Mouse (Mus musculus) retina, postnatal 7 days (tissue): ENCODE data around the gene Ndufs7.
"Not testable (repeated sequence)": the region's sequence is repeated elsewhere in the genome, so short reads cannot be mapped to it uniquely, and the experiment has no call there.

ENCODE experiments used
- DNase-seq: peaks from one replicate; pipeline ENCODE4 v3.0.0-alpha.2; 2012; ENCODE audit warnings: low read depth, low spot score

The Ndufs7 gene

DNA sequence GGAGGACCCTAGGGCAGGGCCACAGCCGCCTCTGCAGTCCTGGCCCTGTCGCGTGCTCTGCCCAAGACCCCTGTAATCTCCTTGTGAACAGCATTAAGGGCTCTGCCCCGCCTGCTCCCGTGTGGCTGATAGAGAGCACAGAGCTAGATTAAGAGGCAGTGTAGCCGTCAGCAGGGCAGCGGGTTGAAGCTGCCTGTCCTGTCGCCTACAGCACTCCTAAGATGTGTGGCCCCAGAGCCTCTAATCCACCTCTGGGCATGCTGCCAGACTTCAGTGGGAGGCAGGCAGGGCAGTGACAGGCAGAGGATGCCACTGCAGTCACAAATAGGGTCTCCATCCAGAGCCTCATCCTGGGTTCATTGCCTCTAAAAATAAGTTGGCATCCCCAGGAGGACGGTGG, 6.8 kb upstream of the Ndufs7 start:
- peak; percentile 80 for DNase-seq

DNA sequence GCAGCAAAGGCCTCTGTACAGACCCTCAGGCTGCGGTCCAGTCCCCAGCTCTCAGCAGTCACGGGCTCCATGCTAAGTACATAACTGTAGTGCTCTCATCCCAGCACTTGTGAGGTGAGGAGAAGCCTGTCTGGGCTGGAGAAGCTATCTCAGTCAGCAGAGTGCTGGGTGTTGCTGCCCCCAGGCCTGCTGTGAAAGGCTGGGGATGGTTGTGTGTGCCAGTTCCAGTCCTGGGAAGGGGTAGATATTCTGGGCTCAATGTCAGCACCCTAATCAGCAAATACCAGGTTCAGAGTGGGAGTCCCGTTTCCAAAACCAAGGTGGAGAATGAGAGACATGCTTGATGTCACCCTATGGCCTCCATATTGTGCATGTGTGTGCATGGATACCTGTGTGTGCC, 6.3 kb upstream of the Ndufs7 start:
- DNase-seq, result no peak

DNA sequence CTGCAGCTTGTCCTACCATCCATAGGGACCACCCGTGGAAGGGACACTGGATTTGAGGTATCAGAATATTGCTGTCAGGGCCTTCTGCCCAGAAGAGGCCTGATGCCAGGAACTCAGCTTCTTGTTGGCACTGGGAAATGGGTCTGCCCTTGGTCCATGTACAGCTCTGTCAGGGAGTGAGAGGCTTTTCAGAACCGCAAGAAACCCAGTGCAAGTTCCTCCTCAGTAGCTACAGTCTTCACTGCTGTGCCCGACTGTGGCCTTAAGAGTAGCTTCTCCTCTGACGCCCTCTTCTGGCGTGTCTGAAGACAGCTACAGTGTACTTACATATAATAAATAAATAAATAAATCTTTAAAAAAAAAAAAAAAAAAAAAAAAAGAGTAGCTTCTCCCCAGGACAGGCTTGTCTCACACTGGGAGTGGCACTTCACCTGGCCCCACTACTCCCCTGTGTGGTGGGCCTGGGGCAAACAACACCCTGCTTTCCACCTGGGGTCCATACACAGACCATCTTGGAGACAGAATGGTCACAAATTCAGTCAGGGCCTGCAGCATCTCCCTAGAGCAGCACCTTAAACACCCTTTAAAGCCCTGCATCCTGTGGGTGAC, 4.0 kb upstream of the Ndufs7 start:
- DNase-seq, result no peak

DNA sequence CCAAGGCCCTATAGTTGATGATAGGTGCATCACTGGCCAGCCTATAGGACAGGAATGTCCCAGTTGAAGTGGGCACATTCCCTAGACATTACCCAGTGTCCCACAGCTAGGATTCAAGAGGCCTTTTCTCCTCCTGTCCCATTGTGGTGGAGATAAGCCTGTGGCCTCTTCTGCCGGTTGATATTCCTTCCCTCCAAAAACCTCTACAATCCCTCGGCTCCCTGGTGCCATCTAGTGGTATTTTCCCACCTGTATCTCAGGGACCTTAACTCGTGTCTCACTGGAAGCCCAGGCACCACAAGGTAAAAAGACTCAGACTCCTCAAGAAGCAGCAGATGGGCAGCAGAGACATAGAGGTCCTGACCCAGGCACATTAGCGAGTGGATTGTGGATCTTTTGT, 3.3 kb upstream of the Ndufs7 start:
- peak; percentile 85 for DNase-seq

DNA sequence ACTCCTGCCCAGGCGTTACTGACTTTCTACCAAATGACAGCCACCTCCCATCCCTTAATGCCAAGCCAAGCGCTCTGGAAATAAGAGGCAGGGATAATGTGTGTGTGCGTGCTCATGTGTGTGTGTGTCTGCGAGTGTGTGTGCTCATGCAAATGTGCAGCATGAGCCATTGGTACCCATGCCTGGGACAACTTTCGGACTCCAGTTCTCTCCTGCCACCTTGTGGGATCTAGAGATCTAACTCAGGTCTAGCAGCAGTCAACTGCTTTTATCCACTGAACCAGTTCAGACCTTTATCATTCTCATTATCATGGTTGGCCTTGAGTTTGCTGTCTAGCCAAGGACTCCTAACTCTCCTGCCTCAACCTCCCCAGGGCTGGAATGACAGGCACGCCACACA, 1.1 kb upstream of the Ndufs7 start:
- DNase-seq, result no peak

DNA sequence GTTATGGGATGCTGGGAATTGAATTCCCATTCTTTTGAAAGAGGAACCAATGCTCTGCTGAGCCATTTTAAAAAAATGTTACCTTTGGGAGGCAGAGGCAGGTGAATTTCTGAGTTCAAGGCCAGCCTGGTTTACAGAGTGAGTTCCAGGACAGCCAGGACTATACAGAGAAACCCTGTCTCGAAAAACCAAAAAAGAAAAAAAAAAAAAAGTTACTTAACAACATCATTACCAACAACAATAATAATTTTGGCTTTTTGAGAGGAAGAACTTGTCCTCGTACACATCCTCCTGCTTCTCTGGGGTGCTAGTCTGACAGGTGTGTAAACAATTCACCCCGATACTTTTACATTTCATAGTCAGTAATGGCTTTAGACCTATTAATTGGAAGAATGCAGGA, 484 bp upstream of the Ndufs7 start:
- not testable (repeated sequence) for DNase-seq

DNA sequence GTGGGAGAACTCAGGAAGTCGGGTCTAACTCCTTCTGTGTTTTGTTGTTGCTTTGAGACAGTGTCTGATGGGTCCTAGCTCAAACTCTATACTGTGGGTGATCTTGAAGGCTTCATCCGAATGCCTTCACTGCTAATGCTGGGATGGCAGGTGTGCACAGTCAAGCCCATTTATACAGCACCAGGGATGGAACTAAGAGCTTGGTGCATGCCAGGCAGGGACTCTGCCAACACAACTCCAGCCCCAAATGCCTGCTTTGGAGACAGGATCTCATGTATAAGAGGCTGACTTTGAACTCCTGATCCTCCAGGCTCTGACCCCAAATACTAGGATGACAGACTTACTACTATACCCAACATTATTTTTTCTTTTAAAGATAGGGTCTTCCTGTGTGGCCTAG, 1.1 kb downstream of the Ndufs7 start:
- no peak for DNase-seq

DNA sequence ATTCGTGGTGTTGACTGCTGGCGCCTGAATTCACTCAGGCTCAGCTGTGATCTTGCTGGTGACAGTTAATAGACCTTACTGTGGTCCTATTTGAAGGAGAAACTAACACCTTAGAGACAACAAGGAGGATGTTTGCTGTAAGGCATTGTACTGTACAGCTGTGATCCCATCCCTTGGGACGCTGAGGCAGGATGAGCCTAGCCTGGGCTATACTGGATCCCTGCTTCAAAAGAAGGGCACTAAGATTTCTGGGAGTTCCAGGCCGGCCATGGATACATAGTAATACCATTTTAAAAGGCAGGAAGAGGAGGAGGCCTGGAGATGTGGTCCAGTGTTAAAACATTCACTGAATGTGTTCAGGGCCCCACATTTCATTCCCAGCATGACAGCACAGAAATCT, 1.7 kb downstream of the Ndufs7 start:
- no peak for DNase-seq

DNA sequence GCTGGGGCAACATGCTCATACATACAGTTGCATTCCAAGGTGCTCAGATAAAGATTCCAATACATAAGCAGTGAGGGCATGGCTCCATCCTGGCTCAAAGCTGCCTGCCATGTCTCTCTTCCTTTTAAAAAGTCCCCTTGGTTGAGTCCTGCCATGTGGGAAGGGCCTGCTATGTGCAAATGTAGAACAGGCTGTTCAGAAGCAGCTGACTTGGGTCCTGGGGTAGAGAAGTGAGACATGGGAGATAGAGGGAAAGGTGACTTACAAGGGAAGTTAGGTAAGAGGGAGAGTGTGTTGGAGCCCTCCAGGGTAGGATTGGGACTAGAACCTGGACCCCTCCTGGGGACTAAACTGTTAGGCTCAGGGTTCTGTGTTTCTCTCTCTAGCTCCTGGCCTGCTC, 3.1 kb downstream of the Ndufs7 start:
- DNase-seq, result no peak

DNA sequence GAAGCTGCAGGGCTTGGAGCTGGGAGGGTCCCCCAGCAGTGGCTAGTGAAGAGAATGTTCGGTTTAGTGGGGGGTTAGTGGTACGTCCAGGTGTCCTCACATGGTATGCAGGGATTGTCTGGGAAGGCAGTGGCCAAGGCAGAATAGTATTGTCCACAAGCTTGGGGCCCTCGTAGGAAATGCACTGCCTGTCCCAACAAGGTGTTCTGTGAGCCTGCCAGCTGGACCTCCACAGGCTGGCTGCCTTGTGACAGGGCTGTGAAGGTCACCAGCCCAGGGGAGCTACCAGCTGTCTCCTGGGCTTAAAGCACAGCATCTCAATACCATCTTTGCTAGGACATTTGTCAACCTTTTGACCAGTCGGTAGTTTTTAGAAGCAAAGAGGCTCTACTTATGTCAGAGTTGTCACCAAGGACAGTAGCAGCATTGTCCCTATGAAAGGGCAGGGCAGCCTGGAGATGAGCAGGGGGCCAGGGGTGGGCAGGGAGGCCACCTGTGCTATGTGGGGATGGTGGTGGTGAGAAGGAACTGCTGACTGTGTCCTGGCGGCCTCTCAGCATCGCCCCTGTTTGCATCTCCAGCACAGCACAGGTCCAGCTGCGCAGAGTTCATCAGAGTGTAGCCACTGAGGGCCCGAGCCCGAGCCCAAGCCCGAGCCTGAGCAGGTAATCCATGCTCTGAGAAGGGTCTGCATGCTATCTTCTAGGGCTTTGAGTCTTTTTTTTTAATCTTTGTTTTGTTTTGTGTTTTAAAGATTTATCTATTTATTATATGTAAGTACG, 3.8 kb downstream of the Ndufs7 start:
- DNase-seq, result no peak

DNA sequence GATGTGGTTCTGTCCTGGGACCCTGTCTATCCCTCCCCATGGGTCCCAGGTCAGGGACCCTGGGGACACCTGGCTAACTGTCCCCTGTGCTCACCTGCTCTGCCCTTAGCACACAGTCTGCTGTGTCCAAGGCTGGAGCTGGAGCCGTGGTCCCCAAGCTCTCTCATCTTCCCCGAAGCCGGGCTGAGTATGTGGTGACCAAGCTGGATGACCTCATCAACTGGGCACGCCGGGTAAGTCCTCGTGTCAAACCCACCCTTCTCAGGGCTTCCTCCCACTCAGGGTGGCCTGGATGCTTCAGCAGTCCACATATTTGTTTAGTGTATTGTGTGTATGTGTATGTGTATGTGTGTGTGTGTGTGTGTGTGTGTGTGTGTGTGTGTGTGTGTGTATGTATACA, 4.6 kb downstream of the Ndufs7 start:
- DNase-seq, result no peak

DNA sequence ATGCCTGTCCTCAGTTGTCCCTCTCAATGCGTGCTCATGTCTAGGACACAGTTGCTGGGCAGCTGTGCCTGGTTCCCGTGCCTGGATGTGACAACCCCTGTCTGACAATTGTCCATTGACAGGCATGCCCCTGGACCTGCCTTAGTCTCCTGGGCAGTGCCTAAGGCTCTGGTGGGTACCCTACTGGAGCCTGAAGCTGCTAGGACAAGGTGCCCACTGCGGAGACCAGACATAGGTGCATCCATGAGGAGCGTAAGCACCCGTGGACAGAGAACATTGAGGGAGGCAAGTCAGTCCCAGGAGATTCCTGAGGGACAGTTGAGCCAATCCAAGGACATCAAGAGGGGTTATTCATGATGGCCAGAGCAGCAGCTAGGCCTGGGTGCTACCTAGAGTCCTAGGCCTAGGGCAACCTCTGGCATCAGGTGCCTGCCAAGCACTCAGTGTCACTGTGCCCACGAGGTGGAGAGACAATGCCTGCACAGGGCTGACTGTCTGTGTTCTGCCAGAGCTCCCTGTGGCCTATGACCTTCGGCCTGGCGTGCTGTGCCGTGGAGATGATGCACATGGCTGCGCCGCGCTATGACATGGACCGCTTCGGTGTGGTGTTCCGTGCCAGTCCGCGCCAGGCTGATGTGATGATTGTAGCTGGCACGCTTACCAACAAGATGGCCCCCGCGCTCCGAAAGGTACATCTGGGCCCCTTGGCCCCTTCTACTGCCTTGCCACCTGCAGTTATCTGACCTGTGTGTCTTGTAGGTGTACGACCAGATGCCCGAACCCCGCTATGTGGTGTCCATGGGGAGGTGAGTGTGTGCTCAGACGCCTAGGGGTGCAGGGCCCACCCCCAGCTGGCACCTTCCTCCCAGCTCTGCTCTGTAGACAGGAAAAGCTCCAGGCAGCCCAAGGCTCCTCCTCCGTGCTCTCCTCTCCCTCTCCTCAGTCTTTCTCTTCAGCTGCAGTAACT, 5.7 kb downstream of the Ndufs7 start:
- DNase-seq, result no peak

DNA sequence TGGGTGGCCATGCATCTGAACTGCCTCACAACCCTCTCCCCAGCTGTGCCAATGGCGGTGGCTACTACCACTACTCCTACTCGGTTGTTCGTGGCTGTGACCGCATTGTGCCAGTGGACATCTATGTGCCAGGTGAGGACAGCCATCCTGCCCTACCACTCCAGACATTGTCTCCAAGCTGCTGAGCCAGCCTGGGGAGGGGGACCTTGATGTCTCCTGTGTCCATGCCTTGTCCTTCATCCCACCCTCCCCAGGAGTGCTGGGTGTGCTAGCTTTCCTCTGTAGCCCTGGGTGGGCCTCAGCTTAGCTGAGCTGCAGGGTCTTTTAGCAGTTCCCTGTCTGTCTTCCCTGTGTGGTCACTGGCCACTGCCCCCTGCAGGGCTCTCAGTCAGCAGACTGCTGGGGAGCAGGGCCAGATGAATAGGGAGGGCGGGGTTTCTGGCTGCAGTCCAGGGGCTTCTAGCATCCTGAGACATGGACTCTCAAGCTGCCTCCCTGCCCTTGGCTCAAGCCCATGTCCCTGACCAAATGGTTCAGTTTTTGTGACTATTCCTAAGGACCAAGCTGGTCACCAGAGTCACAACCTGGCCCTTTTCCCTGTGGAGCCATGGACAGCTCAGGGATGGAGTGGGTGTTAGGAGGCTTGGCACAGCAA, 7.1 kb downstream of the Ndufs7 start:
- DNase-seq, result no peak

DNA sequence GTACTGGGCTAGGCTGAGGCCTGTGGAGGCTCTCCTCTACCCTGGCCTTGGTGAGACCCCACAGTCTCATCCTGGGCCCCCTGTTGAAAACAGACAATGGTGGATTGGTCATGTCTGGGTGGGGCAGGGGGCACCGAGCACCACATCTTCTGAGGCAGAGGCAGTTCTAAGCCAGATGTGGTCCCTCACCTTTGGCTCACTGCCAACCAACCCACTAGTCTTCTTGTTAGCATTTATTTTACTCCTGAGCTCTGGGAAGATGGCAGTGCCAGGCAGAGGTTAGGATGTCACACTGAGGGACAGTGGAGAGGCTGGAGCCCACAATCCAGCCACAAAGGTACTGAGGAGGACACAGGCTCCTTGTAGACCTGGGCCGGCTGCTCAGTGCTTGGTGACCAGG, 9.0 kb downstream of the Ndufs7 start:
- no peak for DNase-seq

DNA sequence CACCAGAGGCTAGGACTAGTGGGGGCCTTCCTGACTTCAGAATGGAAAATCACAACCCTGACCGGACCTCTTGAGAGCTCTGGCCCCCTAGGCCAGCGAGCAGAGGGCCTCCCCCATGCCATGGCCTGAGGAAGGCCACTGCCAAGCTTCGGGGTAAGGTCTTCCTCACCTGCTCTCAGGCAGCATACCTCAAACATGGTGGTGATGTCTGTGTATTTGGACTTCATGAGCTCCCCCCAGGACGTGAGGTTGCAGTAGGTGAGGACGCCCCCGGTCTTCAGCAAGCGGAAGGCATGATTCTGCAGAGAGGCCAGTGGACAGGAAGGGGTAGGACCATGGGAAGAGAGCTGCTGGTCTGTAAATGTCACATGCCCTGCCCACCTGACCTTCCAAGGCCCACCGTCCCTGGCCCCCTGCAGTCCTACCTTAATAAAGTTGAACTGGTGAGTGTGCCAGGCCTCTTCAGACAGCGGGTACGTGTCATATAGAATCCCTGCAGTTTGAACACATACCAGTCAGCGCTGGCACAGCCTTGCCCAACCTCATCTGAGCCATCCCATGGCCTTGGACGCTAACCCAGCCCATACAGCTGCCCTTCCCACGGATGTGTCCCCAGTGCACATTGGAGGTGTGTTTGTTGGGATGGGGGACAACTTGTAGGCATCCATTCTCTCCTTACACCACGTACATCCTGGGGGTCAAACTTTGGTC, 10.0 kb downstream of the Ndufs7 start:
- no peak for DNase-seq

DNA sequence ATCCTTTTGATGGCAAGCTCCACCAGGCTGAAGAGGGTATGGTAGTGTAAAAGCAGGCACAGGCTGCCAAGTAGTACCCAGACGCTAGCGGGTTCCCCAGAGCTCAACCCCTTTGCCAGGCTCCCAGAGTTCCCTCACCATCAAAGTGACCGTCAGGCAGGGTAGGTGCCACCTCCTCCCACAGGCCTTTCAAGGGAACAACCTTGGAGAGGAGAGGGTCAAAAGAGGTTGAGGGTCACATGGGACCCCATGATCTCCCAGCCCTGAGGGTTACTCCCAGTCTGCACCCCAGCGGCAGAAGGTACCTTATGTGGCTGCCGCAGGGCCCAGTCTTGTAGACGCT, 10.5 kb downstream of the Ndufs7 start:
- DNase-seq, result no peak

DNA sequence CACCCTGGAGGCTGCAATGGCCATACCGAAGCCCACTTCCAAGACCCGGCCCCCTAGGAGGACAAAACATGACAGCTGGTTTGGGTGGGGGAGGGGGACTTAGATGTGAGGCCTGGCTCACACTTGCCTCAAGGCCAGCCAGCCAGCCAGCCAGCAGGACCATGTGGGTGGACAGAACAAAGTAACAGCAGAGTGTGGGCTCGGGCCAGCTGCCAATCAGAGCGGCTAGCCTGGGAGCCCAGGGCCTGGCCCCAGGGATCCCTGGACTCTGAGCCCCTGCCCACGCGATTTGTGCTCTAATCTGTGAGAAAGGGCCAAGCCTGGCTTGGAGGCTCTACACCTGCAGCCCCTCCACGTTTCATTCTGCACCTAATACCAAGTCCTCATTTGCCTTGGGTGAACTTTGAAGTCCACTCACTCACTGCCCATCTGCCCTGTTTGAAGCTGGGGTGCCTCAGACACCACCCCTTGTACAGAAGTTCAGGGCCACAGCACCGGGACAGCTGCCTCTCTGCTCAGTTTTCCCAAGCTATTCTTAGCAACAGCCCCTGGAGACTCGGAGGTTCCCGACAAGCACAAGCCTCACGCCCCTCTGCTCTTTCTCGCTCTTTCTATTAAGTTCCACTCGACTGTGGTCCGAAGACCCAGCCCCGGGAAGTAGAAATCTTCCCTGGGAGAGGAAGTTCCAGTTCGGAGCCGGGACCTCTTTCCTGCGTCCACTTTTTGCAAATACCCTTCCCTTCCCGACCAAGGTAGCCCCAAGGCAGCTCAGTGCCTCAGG, 11.1 kb downstream of the Ndufs7 start:
- DNase-seq, result no peak

DNA sequence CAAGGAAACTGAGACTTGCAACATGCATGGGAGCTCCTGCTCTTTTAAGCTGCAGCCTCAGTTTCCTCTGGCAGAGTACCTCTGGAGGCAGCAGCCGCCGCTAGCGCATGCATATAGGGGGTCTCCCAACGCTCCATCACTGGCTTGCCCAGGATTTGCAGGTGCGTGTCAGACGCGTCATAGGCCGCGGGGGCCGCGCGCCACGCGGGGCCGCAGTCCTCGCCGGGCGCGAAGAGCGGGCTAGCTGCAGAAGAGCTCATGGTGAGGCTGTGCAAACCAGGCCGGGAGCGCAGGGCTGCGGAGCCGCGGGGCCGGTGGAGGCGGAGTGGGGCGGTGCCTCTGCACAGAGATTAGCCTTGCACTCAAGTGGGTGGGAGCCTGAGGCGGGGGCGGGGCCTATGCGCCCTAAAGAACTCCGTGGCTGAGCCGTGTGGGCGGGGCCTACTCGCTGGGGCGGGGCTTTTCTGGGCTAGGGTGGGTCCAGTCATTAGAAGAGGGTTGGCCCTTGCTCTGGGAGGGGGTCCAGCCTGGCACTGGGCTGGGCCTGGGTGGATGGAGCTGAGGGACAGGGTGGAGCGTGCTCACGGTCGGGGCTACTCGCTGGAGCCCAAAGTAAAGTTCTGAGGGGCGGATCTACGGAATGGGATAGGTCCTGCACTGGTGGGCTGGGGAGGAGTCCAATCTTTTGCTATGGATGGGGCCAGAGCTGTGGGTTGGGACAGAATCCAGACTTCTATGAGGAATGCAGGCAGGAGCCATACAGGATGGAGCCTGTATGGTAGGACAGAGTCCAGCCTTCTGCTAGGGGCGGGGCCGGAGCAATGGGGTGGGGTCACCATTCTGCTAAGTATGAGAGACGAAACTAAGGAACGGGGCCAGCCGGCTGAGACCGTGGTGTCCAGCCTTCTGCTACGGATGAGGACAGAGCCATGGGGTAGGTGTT, 12.0 kb downstream of the Ndufs7 start, which contains the start of the genes Gamt and Dazap1:
Gene Gamt (minus strand): TSS at position 371 of the 943 bp plus-strand sequence.
Gene Dazap1 (plus strand): TSS at position 845 of the 943 bp plus-strand sequence.
- peak; percentile 86 for DNase-seq

DNA sequence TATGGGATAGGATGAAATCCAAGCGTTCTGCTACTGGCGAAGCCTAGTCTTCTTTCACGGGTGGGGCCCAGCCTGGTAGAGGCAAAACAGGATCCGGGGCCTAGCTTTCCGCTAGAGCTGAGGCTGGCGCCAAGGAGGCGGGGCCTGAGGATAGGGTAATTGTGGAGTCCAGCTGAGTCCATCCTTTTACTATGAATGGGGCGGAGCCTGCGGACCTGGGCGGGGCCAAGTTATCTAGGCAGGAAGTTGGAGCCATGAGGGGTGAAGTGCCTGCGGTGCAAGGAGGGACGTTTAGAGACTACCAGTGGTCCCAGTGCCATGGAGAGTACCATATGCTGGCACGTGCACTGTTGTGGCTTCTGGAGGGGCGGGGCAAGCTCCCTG, 12.7 kb downstream of the Ndufs7 start:
- DNase-seq, result no peak
